Mouse (Mus musculus): ENCODE measurements around the gene Zcchc7.

DNA sequence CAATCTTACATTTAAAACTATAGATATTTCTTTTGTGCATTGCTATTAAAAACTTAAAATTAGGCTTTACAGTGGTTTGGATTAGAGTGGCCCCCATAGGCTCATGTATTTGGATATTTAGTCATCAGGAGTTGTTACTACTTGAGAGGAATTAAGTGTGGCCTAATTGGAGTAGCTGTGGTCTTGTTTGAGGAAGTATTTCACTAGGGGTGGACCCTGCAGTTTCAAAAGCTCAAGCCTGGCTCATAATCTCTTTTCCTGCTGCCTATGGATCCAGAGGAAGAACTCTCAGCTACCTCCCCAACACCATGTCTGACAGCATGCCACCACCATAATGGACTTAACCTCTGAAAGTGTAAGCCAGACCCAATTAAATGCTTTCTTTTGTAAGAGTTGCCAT lies 115.9 kb downstream of the Zcchc7 start:
- TF ChIP-seq CTCF (IDR thresholded peaks at IDR 0.05; ENCODE audit: low read depth) (no peak), EP300 (optimal IDR thresholded peaks at IDR 0.05) (no peak)

Data from stomach, postnatal 0 days (tissue).